Mouse (Mus musculus): Measurements from ENCODE around the gene D5Ertd577e.
"Not testable (repeated sequence)": the region's sequence is repeated elsewhere in the genome, so short reads cannot be mapped to it uniquely, and the experiment has no call there.

Gene D5Ertd577e

GRCm38 (mm10) chr5:95456506-95456905 lies at the start of gene D5Ertd577e:
Gene D5Ertd577e (plus strand): TSS chr5:95456806.
- not testable (repeated sequence) for DNase-seq

DNA sequence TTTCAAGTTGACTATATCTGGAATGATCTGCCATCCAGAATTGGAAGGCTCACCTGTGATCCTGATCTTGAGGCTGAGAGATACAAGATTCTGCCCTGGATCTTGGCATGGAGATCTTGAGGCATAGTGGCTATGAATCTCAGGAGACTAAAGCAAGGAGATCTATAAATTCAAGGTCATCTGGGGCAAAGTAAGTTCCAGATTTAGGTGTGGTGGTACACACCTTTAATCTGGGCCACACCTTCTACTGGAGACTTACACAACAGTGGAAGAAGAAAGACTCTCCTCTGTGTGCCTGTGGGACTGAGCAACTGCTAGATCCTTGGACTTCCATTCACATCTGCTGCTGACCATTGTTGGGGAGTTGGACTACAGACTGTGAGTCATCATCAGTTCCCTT lies 53.9 kb downstream of the D5Ertd577e start, which contains the start of gene Gm3286:
Gene Gm3286, plus strand, starts transcription at position 301 of the 400 bp plus-strand sequence.
- not testable (repeated sequence) for DNase-seq

Measured in kidney, adult 9 months (tissue).